ENCODE assay signal across 20 mouse cellular contexts in the genomic region with DNA sequence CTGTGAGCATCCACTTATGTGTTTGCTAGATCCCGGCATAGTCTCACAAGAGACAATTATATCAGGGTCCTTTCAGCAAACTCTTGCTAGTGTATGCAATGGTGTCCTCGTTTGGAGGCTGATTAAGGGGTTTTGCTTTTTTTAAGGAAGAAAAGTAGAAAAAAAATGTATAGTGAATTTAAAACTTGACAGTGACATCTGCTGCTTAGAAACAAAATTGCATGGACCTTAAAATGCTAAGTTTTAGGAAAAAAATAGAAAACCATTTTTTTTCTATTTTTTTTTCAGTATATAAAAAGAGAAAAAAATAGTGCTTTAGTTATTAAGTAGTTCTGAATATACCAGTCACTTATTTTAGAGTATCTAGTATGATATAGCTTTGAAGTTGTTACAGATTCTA. TPM values are rescaled to one million over a fixed set of nuclear protein-coding genes. Genes with fewer than 3 reads are reported as not detected.
"Had no signal": no experiment of that assay in that cellular context is flagged by ENCODE, and none has a peak within 500 bp of the region (broad histone marks: within the 10 kb centered on the region; RNA-seq: fewer than 3 reads in every experiment).

No protein-coding gene starts in this region.

- H3K9me3 ChIP-seq: limb, embryonic 12.5 days; limb, embryonic 15.5 days; midbrain, embryonic 12.5 days had no signal

- H3K4me3 ChIP-seq: limb, embryonic 12.5 days; limb, embryonic 15.5 days; midbrain, embryonic 12.5 days had no signal

- H3K36me3 ChIP-seq: limb, embryonic 12.5 days; limb, embryonic 15.5 days; midbrain, embryonic 12.5 days had no signal

- DNase-seq: kidney, adult 18-20 months; kidney, adult 9 months; kidney, postnatal 10 days; kidney, postnatal 36 days; left cerebral cortex, postnatal 4 days; liver, postnatal 0 days; lung, embryonic 14.5 days; thymus, adult 2 months; thymus, postnatal 14 days; thymus, postnatal 4 days had no signal

- H3K4me2 ChIP-seq: limb, embryonic 12.5 days; limb, embryonic 15.5 days; liver, embryonic 11.5 days; lung, embryonic 14.5 days; midbrain, embryonic 12.5 days had no signal

- H3K27me3 ChIP-seq: limb, embryonic 12.5 days; limb, embryonic 15.5 days; midbrain, embryonic 12.5 days had no signal

- H3K4me1 ChIP-seq: limb, embryonic 12.5 days; limb, embryonic 15.5 days; midbrain, embryonic 12.5 days had no signal

- H3K9ac ChIP-seq: limb, embryonic 12.5 days; limb, embryonic 15.5 days; liver, embryonic 14.5 days; liver, postnatal 0 days; lung, embryonic 14.5 days; midbrain, embryonic 12.5 days had no signal

- ATAC-seq: liver, postnatal 0 days; lung, postnatal 0 days; midbrain, embryonic 16.5 days had no signal

- H3K27ac ChIP-seq: limb, embryonic 12.5 days; limb, embryonic 15.5 days; liver, embryonic 14.5 days; macrophage; midbrain, embryonic 12.5 days had no signal

RNA-seq across cellular contexts. Expression of a gene that starts 43.2 kb away (rescaled TPM):
- total RNA-seq: left cerebral cortex, adult 18-20 months; megakaryocyte, adult 5-6 weeks had no signal
